Mouse (Mus musculus) cerebral cortex, adult 2 months (tissue): ENCODE measurements around the gene Pick1.

Experiments used
- WGBS: fragments of 180-500 bp; shearing (Covaris S2); methylation state at CpG from one replicate; pipeline ENCODE4 v1.1.7; 2018; 5-methylcytosine and 5-hydroxymethylcytosine counted together

Pick1 gene

GRCm38 (mm10) chr15:79225780-79226179, 3.2 kb upstream of the Pick1 start:
- 71% methylated on average over 2 of the region's 2 CpGs for WGBS

DNA sequence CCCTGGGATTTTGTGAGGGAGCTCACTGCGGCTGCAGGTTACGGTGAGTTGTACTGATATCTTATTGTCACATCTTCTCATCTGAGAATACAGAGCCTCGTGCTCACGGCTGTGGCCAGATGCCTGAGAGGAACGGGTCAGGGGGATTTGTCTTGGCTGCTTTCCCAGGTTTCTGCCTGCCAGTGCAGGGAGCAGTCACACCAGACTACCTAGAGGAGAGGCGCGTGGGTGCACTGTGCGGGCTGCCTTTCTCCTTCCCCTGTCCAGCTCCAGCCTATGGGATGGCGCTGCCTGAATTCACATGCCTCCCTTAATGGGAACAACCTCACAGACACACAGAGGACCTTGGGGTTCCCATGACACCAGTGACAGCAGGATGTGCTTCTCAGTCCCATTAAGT, 6.3 kb downstream of the Pick1 start:
- WGBS = 70% methylated on average over 9 of the region's 9 CpGs

GRCm38 (mm10) chr15:79238036-79238435, 9.1 kb downstream of the Pick1 start:
- 72% methylated on average over 6 of the region's 6 CpGs for WGBS

DNA sequence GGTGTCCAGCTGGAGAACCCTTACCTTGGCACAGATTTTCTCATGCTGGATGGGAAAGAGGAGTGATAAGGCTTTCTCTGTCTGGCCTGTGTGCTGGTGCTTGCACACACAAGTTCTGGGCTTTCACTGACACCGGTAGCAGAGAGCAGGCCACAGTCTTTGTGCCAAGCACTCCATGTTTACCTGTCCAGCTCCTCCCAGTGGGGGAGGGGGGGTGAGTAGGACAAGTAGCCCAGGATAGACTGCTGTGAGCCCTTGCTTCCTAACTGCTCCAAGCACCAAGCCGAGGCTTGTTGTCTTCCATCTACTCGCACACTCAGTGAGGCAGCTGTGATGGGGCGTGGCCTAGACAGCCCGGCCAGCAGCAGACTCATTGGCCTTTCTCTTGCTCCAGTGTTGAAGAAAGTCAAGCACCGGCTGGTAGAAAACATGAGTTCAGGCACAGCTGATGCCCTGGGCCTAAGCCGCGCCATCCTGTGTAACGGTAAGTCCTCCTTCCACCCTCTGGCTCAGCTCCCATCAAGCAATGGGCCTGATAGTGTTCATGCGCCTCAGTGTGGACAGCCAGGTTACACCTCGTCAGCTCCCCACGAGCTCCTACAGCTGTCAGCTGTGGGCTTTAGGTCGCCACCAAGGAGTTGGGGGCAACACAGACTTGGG, 13.7 kb downstream of the Pick1 start:
- 40% methylated on average over 13 of the region's 13 CpGs for WGBS

GRCm38 (mm10) chr15:79243234-79244042, 14.5 kb downstream of the Pick1 start:
- WGBS = 6% methylated on average over 10 of the region's 10 CpGs

- WGBS = 61% methylated on average over 7 of the region's 7 CpGs
These were observed 15.3 kb downstream of the Pick1 start for GRCm38 (mm10) chr15:79244071-79244893.

DNA sequence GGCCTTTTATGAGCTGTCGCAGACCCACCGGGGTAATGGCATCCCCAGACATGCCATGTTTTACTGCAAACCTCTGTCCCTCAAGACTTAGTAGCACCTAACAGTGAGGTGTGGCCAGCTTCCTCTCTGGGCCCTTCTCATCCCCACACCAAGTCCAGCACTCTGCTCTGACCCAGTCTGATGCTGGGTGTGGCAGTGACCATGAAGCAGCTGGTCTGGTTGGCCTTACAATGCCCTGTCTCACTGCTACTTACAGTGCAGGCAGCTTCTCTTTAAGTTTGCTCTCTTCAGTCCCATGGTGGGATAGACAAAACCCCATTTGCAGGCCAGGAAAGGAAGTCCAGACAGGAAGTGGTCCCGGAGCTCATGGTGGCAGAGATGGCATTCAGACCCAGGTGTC, 16.3 kb downstream of the Pick1 start:
- 85% methylated on average over 3 of the region's 3 CpGs for WGBS

DNA sequence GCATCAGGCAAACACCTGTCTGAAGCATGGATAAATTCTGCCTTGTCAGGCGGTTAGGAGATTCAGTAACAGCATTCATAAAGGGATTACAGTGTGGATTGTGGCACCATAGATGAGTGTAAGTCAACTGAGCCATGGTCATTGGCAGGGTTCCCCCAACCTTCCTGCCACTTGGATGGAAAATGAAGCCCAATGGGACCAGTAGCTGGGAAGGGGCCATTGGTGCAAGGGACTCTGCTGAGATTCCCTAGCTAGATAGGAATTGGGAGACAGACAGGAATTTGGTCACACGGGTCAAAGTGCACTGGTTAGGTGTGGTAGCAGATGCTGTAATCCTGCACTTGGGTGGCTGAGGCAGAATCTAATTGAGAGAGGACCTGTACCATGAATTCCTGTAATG, 21.3 kb downstream of the Pick1 start:
- WGBS = 83% methylated on average over 2 of the region's 2 CpGs

- WGBS = 40% methylated on average over 7 of the region's 7 CpGs
These were observed 22.2 kb downstream of the Pick1 start for GRCm38 (mm10) chr15:79251168-79251567.

DNA sequence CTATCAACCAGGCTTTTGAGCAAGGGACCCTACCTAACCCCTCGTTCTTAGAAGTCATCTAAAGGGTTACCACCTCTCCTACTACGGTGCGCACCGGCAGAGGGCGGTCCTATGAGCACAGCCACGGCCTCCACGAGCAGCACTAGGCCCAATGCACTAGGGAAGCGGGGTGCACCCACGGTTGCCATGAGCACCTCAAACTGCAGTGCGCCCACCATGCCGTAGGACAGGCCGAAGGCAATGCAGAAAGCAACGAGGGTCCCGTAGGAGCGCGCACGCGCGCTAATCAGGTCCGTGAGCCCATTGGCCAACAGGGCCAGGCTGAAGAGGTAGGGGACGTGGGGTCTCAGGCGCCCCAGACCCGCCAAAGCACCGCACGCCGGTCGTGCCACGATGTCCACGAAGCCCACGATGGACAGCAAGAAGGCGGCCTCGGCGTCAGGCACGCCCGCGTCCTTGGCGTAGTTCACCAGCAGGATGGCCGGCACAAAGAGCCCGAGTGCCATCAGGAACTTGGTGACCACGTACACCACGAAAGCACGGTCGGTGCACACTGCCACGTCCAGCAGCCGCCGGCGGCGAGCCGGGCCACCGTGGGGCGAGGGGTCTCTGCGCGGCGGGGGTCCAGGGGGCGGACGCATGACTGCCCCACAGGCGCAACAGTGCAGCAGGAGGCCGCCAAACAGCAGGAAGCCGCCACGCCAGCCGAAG, 23.0 kb downstream of the Pick1 start:
- 4% methylated on average over 61 of the region's 61 CpGs for WGBS

DNA sequence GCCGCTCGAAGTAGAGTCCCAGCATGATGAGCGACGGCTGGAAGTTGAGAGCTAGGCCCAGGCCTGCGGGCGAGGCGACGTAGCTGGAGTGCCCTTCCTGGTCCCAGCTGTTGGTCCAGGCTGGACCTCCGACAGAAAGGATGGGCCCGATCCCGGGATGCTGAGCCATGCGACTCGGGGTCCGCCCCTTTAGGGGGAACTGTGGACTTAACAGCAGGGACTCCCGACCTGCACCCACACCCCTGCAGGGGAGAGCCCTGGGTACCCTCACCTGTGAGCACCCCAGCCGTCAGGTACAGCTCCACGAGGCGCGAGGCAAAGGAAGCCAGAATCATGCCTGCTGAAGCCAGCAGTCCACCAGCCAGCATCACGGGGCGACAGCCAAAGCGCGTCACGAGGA, 23.6 kb downstream of the Pick1 start:
- WGBS = 31% methylated on average over 24 of the region's 24 CpGs

GRCm38 (mm10) chr15:79254661-79255060, 25.7 kb downstream of the Pick1 start, which contains the start of gene Slc16a8:
TSS of gene Slc16a8 (minus strand) at chr15:79254761.
- 46% methylated on average over 3 of the region's 3 CpGs for WGBS

DNA sequence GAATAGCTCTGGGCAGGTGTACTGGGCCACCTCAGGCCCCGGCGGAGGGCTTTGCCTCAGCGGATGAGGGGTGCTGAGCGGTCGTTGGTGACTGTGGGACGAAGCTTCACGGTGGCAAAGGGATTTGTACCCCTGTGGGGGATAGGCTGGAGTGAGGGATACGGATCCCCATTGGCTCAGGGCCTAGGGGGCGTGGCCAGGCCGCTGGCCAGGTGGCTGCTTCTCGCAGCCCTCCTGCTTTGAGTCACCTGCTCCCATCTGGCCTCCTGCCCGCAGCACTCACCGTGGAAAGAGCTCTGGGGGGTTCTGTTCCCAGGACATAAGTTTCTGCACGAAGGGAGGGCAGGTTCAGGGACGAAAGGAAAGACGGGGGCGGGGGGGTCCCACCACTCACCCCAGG, 29.5 kb downstream of the Pick1 start:
- WGBS = 44% methylated on average over 17 of the region's 17 CpGs

GRCm38 (mm10) chr15:79261095-79261725, 32.2 kb downstream of the Pick1 start:
- 1% methylated on average over 62 of the region's 62 CpGs for WGBS

GRCm38 (mm10) chr15:79261757-79262156, 32.8 kb downstream of the Pick1 start:
- WGBS = 1% methylated on average over 28 of the region's 28 CpGs

GRCm38 (mm10) chr15:79262375-79262774, 33.4 kb downstream of the Pick1 start:
- WGBS = 17% methylated on average over 13 of the region's 13 CpGs

DNA sequence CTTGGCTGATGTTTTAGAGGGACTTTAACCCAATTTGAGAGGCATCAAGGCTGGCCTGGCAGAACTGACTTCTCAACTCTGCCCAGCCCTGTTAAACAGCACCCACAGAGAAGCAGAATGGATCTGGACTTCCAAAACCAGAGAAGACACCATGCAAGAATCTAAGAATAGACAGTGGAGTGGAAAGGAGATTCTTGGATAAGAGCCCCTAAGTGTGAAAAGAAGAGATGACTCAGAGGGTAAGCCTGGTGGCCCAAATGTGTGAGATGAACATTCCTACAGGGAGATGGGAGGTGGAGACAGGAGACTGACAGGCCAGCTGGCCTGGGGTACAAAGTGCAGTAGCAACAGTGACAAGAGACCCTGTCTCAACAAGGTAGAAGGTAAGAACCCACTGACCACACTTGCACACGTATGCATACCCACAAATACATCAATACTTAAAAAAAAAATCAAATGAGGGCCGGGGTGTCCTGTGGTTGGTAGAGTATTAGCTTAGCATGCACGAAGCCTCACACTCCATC, 33.9 kb downstream of the Pick1 start:
- 87% methylated on average over 3 of the region's 3 CpGs for WGBS

DNA sequence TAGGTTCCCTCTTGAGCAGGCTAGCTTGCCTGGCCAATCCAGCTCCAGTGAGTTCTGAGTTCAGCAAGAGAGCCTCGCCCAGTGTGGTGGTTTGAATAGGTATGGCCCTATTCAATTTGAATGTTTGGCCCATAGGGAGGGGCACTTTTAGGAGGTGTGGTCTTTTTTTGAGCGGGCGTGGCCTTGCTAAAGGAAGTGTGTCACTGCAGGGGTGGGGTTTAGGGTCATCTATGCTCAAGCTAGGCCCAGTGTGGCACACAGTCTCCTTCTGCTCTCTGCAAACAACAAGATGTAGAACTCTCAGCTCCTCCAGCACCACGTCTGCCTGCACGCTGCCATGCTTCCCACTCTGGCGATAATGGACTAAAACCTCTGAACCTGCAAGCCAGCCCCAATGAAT, 34.8 kb downstream of the Pick1 start:
- 97% methylated on average over 6 of the region's 6 CpGs for WGBS

DNA sequence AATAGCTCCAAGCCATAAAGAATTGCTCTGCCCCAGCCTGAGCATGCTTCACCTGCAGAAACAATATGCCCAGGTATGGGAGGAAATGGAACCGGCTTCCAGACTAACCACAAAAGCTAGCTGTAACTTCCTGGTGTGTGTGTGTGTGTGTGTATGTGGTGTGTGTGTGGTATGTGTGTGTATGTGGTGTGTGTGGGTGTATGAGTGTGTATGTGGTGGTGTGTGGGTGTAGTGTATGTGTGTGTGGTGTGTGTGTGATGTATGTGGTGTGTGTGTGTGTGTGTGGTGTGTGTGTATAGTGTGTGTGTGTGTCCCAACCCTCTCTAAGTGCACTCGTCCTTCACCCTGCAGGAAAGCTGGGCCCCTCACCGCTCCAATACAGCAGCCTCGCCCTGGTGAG, 36.4 kb downstream of the Pick1 start:
- WGBS = 80% methylated on average over 4 of the region's 4 CpGs

GRCm38 (mm10) chr15:79268521-79268920, 39.5 kb downstream of the Pick1 start:
- WGBS = 43% methylated on average over 1 of the region's 1 CpGs
